Mouse (Mus musculus): ENCODE data around the gene Ampd3.

DNA sequence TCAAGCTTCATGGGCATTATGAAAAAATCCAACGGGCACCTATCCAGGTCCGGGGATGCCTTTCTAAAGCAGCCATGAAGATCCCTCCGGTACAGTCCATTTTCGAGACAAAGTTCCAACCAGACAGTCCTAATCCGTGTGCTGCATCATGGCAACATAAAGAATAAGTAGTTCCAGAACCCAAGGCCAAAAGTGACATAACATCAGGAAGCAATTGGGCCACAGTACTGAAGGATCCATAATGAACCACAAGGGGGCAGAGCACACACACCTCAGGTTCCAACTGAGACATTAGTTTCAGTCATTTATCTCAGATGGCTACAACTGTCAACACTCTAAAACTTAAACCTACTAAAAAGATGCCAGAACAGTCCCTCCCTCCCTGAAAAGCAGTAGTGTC lies 48.0 kb downstream of the Ampd3 start:
- TF ChIP-seq CTCF (IDR thresholded peaks at IDR 0.05; ENCODE audit: extremely low read depth, insufficient read length, insufficient replicate concordance, low read depth, low read length) (no peak; the same call in 1 of the 2 replicates), POLR2A (IDR thresholded peaks at IDR 0.05; ENCODE audit: low read depth, low read length) (no peak)

Data from small intestine, adult 2 months (tissue).